Mouse (Mus musculus) testis, adult 2 months (tissue): Measurements from ENCODE around the gene Thbs4.

Experiments
- CTCF ChIP-seq: fragments of 200-500 bp; IDR thresholded peaks from 2 replicates; pipeline ENCODE4 v1.5.1; 2012; ENCODE audit warnings: low read depth, mild to moderate bottlenecking, inconsistent platforms, low read length, moderate library complexity; ENCODE audit not compliant: control insufficient read depth, insufficient read depth, insufficient replicate concordance
- POLR2A ChIP-seq: fragments of 200-500 bp; IDR thresholded peaks from 2 replicates; pipeline ENCODE4 v1.6.1; 2012; ENCODE audit warnings: low read depth, mild to moderate bottlenecking, inconsistent platforms, low read length, moderate library complexity; ENCODE audit not compliant: control insufficient read depth

DNA sequence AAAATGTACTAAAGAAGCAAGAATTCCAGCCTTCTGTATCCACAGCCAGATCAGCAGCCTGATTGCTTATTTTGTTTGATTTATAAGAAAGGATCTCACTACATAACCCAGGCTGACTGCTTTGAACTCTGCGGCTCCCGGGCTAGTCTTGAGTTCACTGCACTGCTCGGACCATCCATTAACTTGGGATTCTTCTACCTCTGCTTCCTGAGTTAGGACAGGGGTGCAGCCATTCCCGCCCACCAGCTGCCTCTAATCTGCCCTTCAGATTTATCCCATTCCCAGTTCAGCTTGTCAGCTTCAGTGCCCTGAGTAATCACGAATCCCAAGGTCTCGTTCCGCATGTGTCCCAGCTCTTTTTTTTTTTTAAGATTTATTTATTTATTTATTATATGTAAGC lies 90.4 kb downstream of the Thbs4 start:
- no peak for TF ChIP-seq POLR2A
- TF ChIP-seq CTCF, result no peak
